Mouse (Mus musculus) thymus, postnatal 36 days (tissue): Measurements from ENCODE around the gene Apol7b.

Experiments
- DNase-seq, 2 experiments: peaks; one replicate each; pipeline ENCODE4 v3.0.0; 2022; ENCODE audit warnings: mixed read lengths in 2 of 2

Apol7b gene

DNA sequence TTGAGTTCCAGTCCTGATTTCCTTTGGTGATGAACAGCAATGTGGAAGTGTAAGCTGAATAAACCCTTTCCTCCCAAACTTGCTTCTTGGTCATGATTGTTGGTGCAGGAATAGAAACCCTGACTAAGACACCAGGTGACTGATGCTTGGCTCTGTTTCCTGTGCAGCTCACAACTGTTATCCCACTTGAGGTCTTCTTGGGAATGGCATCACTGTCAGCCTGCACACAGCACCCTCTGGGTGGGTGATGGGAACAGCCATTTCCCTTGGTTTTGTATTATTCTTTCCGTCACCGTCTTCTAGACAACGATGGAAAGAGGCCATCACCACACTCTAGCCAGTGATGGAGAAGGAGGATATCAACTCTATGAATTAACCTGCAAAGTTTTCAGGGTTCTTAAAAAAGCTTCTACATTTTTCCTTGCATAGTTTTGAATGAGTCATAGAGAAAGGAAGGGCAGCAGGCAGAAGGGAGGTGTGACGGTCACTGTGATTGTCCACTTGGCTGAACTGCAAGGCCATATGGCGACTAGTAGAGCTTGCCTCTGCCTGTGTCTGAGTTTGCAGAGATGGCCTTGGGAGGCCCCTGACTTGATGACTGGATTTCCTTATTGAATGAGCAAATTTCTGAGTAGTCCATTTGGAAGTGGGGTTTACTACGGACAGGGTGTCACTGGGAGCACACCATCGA lies 62.8 kb downstream of the Apol7b start:
- DNase-seq, result no peak

DNA sequence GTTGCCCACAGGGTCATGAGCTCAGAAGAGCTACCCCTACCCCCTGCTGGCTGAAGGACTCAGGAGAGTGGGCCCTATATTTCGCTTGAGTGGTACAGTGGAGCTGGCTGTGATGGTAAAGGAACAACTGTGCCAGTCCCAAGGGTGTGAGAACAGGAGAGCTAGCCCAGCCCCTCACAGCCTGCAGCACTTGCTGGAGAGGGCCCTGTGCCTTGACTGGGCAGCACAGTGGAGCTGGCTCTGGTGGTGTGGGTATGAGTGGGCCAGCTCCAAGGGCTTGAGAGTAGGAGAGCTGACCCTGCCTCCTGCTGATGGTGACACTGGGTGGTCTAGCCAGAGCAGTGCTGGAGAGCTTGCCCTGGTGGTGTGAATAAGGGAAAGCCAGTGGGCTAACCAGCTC lies 64.4 kb downstream of the Apol7b start:
- no peak for DNase-seq

DNA sequence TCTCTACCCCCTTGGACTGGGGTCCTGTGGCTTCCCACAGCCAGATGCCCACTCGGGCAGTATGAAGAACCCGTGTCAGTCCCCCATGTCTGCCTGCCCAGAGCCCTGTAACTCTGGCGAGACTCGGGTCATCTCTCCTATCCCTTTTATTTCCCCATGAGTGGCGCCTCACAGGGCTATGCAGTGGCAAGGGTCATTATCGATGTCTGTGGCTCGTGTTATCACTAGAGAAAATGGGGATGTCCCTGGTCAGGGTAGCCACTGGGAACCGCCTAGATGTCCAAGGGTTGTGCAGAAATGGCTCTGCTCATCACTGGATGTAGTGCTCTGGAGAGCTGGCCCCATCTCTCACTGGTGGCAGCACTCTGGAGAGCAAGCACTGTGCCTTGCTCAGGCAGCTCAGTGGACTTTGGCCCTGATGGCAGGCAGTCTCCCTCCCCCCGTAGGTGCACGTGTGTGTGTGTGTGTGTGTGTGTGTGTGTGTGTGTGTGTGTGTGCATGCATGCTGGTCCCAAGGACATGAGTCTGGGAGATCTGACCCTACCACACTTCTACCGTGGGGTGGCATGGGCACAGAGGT lies 64.9 kb downstream of the Apol7b start:
- DNase-seq, result no peak

DNA sequence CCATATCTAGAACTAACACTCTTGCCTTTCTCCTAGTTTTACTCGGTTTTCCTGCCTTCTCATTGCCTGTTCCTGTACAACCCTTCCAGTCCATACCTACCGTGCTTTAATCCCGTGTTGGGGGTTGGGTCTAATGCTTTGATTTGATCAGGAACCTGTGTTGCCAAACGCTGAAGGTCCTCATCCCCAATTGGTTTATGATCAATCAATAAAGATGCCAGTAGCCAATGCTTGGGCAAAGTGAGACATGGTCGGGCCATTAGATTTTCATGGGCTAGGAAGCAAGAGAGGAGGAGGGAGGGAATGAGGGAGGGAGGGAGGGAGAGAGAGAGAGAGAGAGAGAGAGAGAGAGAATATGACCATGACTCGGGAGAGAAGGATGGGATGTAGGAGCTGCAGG lies 65.8 kb downstream of the Apol7b start:
- no peak for DNase-seq

DNA sequence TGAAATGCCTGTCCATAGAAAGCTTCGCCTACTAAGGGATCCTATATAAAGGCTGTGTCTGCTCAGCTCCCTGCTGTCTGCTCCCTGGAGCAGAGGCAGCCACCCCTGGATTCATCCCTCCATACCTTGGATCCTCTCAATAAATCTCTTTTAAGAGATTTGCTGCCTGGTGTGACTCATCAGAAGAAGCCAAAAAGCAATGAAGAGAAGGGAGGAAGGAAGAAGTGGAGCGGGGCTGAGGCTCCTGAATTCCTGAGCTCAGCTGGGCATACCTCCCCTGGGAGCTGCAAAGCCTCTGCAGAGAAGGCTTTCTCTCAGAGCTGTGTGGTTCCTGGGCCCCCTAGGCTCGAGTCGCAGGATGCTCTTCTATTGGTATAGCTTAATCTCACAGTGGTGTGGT lies 67.4 kb downstream of the Apol7b start:
- DNase-seq, result no peak

DNA sequence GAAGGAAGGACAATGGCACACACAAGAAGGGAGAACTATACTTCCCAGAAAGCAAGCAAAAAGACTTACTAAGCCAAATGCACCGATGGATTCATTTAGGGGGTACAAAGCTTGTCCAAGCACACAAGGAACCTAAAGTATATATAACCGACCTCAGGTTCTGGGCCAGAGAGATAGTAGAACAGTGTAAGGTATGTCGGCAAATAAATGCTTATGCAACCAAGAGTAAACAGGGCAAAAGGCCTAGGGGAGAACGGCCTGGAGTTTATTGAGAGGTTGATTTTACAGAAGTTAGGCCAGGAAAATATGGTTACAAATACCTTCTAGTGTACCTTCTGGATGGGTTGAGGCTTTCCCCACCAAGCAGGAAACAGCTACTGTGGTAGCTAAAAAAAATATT lies 69.9 kb downstream of the Apol7b start:
- no peak for DNase-seq

DNA sequence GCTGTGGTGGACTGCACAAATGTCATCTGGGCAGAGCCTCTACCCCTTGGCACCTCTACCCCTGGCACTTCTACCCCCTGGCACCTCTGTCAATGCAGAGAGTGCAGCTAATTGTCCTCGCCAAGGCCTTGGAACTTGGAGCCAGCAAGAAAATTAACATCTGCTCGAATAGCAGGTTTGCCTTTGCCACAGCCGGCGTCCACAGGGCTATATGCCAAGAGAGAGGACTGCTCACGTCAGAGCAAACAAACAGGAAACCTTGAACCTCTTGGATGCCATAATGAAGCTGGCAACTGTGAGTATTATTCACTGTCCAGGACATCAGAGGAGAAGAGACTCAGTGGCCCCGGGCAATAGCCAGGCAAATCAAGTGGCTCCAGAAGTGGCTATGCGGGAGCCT lies 70.4 kb downstream of the Apol7b start:
- no peak for DNase-seq
